Mouse (Mus musculus) limb, embryonic 10.5 days (tissue): ENCODE measurements at regions not wholly inside any gene's neighbourhood (a gene's known extent, or its start where the extent isn't known, plus 50 kb on each side); places are given as distances from the start of the nearest gene placed in this dataset.
"Not testable (repeated sequence)": the region's sequence is repeated elsewhere in the genome, so short reads cannot be mapped to it uniquely, and the experiment has no call there.

Experiments used
- DNase-seq: peaks from one replicate; pipeline ENCODE4 v3.0.0-alpha.2; 2017; ENCODE audit warnings: low spot score
- H3K27ac ChIP-seq: fragments of 300-500 bp; sonication (generic); 2 replicates; pipeline ENCODE4 v1.5.1; 2016; ENCODE audit warnings: mild to moderate bottlenecking
- H3K27me3 ChIP-seq: fragments of 300-500 bp; sonication (generic); 2 replicates; pipeline ENCODE4 v1.6.1; 2016; ENCODE audit warnings: low read depth, mild to moderate bottlenecking; ENCODE audit not compliant: poor library complexity, severe bottlenecking
- H3K36me3 ChIP-seq: fragments of 300-500 bp; sonication (generic); 2 replicates; pipeline ENCODE4 v1.6.1; 2016; ENCODE audit warnings: mild to moderate bottlenecking, moderate library complexity
- H3K4me1 ChIP-seq: fragments of 300-500 bp; sonication (generic); 2 replicates; pipeline ENCODE4 v1.6.1; 2016
- H3K4me3 ChIP-seq: fragments of 300-500 bp; sonication (generic); 2 replicates; pipeline ENCODE4 v1.5.1; 2016; ENCODE audit warnings: mild to moderate bottlenecking, moderate library complexity
- H3K9me3 ChIP-seq: fragments of 300-500 bp; sonication (generic); replicated peaks from 2 replicates; pipeline ENCODE4 v1.6.1; 2016; ENCODE audit warnings: mild to moderate bottlenecking
- WGBS: fragments of 180-500 bp; shearing (Covaris S2); methylation state at CpG from one replicate; pipeline ENCODE4 v1.1.7; 2016; 5-methylcytosine and 5-hydroxymethylcytosine counted together

- H3K9me3 ChIP-seq: no peaks in the 10 kb centered on the region
- WGBS: 94% methylated on average over 5 of the region's 5 CpGs
- DNase-seq: no peak
- H3K4me3 ChIP-seq: no peak overlapping the region
- H3K27me3 ChIP-seq: no peaks in the 10 kb centered on the region
- H3K4me1 ChIP-seq: peaks cover 23% of the 10 kb centered on the region
- H3K27ac ChIP-seq: no peak overlapping the region
- no peaks in the 10 kb centered on the region for H3K36me3 ChIP-seq
Observed at GRCm38 (mm10) chr13:46017742-46018141, 52.9 kb upstream of the Atxn1 start.

- H3K4me1 ChIP-seq: peaks cover 23% of the 10 kb centered on the region
- not testable (repeated sequence) for DNase-seq, H3K36me3 ChIP-seq, H3K4me3 ChIP-seq, H3K9me3 ChIP-seq, H3K27ac ChIP-seq, H3K27me3 ChIP-seq
- 62% methylated on average over 2 of the region's 2 CpGs for WGBS
Observed at GRCm38 (mm10) chr13:46017011-46017410, 52.2 kb upstream of the Atxn1 start.

GRCm38 (mm10) chr13:46015231-46015630 lies 50.4 kb upstream of the Atxn1 start:
- H3K27me3 ChIP-seq: no peaks in the 10 kb centered on the region
- H3K27ac ChIP-seq: no peak overlapping the region
- no peaks in the 10 kb centered on the region for H3K9me3 ChIP-seq
- H3K36me3 ChIP-seq: no peaks in the 10 kb centered on the region
- H3K4me3 ChIP-seq: no peak overlapping the region
- WGBS: 85% methylated on average over 7 of the region's 7 CpGs
- peaks cover 14% of the 10 kb centered on the region for H3K4me1 ChIP-seq
- DNase-seq: no peak

DNA sequence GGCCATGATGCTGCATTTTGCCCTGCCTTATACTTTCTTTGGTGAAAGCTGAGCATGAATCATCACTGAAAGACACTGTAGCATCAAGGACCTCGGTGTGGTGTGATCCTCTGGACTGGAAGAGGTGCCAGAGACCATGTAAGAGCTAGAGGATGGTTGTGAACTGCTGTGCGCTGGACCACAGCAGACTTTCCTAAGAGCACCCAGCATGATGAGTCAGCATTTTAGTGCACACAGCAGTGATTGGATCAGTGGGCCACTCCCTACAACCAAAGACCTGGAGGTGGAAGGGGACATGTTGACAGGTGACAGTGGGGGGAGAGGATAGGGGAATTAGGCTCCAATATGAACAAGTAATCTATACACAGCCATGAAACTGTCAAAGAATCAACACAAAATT lies 49.8 kb upstream of the Atxn1 start:
- no peaks in the 10 kb centered on the region for H3K36me3 ChIP-seq
- peaks cover 9% of the 10 kb centered on the region for H3K4me1 ChIP-seq
- no peak overlapping the region for H3K27ac ChIP-seq
- 80% methylated on average over 2 of the region's 2 CpGs for WGBS
- no peak for DNase-seq
- H3K27me3 ChIP-seq: 0 out of 2 replicates have a peak, but pooled peaks cover 4% of the 10 kb centered on the region
- H3K4me3 ChIP-seq: no peak overlapping the region
- no peaks in the 10 kb centered on the region for H3K9me3 ChIP-seq
